Mouse (Mus musculus) right cerebral cortex, postnatal 14 days (tissue): Measurements from ENCODE around the gene Ccdc116.
A peak's percentile ranks its signal among the peaks of the same experiment; 100 is the strongest.
"Not testable (repeated sequence)": the region's sequence is repeated elsewhere in the genome, so short reads cannot be mapped to it uniquely, and the experiment has no call there.

Experiments used
- DNase-seq: peaks from one replicate; pipeline ENCODE4 v3.0.0; 2022

Ccdc116 gene

DNA sequence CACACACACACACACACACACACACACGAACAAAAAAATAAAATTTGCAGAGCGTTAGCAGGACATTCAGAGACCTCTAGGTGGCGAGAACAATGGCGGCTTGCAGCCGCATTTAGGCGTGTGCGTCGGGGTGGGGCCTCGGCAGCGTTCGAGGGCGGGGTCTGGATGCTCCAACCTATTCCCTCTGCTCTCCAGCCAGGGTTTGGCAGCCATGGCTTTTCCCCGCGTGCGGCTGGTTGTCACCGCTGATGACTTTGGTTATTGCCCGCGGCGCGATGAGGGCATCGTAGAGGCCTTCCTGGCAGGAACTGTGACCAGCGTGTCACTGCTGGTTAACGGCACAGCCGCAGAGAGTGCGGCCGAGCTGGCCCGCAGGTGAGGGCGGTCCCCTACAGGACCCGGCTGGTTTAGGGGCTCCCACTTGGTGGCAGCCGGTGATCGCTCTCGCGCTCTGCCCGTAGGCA lies at the start of gene Ccdc116:
TSS of gene Ccdc116 (minus strand) at position 458 of the 464 bp plus-strand sequence.
- DNase-seq, result peak; percentile 78

- no peak for DNase-seq
Observed at GRCm38 (mm10) chr16:17193823-17194222, 46.8 kb upstream of the Ccdc116 start.

GRCm38 (mm10) chr16:17185475-17185874 lies 38.4 kb upstream of the Ccdc116 start:
- no peak for DNase-seq

DNA sequence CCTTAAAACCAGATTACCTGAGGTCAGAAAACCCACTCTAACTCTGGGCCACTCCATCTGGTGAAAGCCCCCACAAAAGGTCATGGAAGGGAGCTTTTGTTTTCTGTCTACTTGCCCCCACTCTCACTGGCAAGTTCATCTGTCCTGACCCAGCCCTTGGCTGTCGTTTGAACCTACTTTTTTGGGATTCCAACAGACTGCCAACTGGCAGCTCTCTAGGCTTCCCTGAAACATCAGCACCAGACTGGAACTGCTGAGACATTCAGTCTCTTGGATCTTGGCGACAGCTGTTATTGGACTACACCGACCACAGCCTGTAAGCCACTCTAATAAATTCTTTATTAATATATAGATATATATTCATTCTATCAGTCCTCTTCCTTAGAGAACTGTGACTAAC lies 36.0 kb upstream of the Ccdc116 start:
- no peak for DNase-seq

- no peak for DNase-seq
Observed at GRCm38 (mm10) chr16:17182136-17182535, 35.1 kb upstream of the Ccdc116 start.

GRCm38 (mm10) chr16:17181382-17181781 lies 34.4 kb upstream of the Ccdc116 start:
- no peak for DNase-seq

- no peak for DNase-seq
Observed at GRCm38 (mm10) chr16:17179706-17180105, 32.7 kb upstream of the Ccdc116 start.

DNA sequence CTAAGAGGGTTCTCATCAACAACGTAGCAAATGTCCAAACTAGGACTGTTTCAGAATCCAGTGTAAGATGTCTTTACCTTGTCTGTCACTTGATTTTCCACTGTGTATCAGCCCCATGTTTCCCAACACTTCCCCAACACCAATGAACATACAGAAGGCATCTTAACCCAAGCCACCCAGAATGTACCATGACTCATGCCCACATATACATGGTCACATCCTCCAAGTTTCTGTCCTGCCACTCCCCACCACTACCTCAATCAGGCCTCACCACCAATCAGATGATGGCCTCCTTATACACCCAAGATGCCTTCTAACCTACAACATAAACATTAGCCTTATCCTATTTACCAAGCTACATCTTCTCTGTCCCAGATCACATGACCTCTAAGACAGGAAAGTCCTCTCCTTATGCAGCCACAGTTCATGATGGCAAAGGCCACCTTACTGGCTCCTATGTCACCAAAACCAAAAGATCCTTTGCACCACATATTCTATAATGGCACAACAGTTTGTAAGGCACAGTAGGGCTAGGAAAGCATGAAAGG lies 30.7 kb upstream of the Ccdc116 start:
- DNase-seq, result no peak

GRCm38 (mm10) chr16:17175765-17176164 lies 28.7 kb upstream of the Ccdc116 start:
- DNase-seq, result no peak

DNA sequence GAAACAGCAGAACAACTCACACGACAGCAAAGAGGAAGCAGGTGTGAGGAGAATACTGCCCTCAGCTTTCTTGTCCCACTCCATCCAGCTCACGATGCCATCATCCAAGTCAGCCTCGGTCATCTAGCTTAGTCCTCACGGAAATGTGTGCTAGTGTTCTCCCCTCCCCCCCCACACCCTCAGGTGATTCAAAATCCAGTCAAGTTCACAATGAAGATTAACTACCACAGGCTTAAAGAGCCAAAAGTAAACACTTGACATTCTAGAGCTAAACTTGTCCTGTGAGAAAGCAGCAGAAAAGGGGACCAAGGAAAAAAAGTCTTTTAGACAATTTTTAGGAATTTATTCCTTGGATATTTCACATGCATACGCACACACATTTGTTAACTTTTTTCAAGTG lies 21.0 kb upstream of the Ccdc116 start:
- DNase-seq, result no peak

DNA sequence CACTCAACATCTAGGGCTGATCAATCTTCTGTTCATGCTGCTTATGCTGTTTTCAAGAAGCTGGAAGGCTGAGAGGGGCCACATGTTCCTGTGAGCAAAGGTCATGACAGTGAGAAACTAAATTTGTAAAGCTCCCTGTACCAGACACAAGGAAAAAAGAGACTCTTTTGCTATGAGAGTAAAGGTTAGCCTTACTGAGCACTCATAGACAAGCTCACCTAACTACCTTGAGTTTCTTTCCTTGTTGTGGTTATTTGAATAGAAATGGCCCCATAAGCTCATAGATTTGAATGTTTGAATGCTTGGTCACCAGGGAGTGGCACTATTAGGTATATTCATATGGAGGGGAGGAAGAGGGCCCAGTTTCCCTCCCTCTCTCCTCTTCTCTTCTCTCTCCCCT lies 20.1 kb upstream of the Ccdc116 start:
- DNase-seq, result no peak

DNA sequence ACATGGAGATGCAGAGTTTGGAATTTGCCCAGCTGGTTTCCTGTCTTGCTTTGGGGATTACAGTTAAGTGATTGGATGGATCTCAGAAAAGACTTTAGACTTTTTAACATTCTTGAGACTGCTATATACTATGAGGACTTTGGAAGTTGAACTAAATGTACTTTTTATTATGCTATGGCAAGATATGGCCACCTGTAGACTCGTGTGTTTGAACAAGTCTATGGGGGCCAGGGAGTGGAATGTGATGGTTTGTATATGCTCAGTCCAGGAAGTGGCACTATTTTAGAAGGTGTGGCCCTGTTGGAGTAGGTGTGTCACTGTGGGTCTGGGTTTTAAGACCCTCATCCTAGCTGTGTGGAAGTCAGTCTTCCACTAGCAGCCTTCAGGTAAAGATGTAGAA lies 18.4 kb upstream of the Ccdc116 start:
- not testable (repeated sequence) for DNase-seq

DNA sequence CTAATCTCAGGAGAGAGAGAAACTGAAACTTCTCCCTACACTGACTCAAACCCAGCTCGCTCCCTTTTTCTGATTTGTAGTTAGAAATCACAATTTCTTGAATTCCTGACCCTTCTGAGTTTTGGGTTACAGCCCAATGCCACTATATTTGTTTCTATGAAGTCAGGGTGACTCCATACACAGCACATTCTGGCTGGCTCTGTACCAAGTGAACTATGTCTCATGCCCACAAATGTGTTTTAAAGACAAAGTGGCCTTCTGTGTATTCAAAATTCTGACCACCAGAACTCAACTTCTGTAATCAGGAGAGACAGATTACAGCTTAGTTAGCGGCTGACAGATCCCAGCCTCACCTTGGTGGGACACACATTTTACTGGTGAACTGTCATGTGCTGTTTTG lies 7.3 kb upstream of the Ccdc116 start:
- DNase-seq, result no peak

DNA sequence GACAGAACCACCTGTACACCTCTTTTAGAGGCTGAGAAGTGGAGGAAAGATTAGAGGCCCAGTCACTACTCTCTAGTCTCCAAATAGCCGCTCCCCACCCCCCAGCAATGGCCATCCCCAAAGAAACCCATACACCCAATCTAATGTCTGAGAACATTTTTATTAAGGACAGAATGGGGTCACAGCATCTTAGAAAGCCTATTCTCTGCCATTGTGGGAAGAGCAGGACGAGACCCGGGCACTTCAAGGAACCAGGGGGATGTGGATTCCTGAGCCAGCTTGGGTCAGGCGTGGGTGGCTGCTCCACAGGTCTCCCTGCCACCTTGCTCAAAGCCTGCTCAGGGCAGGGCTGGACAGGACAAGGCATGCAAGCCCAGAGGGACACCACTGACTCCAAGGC lies 4.8 kb upstream of the Ccdc116 start:
- DNase-seq, result no peak

GRCm38 (mm10) chr16:17150520-17151258 lies 3.7 kb upstream of the Ccdc116 start:
- no peak for DNase-seq

DNA sequence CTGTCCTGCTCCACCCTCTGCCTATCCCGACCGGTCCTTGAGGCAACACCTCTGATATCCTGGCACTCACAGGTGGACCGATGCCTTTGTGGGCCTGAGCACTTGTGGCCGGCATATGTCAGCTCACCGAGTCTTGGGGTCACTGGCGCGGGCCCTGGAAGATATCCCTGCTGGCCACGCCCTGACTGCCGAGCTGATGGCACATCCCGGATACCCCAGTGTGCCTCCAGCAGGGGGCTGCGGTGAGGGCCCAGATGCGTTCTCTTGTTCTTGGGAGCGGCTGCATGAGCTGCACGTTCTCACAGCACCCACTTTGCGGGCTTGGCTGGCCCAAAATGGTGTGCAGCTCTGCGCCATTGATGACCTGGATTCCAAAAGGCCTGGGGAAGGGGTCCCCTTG lies 1.1 kb upstream of the Ccdc116 start:
- peak; percentile 33 for DNase-seq

DNA sequence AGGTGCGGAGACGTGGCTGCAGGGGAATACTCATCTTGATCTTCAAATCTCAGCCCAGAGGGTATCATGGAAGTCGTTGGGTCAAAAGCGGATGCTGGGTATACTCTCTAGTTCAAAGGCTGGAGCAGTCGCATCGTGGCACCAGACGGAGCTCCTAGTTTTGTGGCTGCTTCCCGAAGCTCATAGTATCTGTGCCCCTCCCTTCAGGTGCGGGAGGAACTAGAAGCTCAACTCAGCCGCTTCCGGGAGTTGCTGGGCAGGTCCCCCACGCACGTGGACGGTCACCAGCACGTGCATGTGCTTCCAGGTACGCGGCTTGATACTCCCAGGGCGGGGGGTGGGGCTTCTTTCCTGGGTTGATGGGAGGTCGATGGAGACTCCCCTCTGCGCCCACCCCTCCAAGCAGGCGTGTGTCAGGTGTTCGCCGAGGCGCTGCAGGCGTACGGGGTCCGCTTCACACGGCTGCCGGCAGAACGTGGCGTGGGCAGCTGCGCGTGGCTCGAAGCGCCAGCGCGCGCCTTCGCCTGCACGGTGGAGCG lies 431 bp upstream of the Ccdc116 start:
- peak; percentile 42 for DNase-seq

DNA sequence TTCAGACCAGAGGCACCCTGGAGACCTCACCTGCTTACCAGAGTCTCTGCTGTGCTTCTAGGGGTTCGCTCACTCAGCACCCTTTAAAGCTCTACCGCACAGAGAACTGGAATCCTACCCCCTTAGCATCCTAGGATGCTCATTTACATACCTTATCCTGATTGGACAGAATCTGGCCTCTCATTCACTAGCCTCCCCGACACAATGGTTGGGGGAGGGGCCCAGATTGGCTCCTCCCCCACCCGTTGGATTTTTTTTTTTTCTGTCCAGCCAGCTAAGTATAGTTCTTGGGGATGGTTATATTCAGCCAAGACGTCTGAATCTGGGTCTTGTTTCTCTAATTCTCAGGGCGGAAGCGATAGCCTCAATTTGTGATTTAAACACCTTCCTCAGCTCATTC lies 2.7 kb downstream of the Ccdc116 start, which contains the start of gene Ydjc:
TSS of gene Ydjc (plus strand) at position 283 of the 400 bp plus-strand sequence.
- DNase-seq, result no peak

- no peak for DNase-seq
Observed at GRCm38 (mm10) chr16:17137355-17137754, 9.7 kb downstream of the Ccdc116 start.

- DNase-seq, result no peak
Observed at GRCm38 (mm10) chr16:17132906-17133200, 14.2 kb downstream of the Ccdc116 start.

DNA sequence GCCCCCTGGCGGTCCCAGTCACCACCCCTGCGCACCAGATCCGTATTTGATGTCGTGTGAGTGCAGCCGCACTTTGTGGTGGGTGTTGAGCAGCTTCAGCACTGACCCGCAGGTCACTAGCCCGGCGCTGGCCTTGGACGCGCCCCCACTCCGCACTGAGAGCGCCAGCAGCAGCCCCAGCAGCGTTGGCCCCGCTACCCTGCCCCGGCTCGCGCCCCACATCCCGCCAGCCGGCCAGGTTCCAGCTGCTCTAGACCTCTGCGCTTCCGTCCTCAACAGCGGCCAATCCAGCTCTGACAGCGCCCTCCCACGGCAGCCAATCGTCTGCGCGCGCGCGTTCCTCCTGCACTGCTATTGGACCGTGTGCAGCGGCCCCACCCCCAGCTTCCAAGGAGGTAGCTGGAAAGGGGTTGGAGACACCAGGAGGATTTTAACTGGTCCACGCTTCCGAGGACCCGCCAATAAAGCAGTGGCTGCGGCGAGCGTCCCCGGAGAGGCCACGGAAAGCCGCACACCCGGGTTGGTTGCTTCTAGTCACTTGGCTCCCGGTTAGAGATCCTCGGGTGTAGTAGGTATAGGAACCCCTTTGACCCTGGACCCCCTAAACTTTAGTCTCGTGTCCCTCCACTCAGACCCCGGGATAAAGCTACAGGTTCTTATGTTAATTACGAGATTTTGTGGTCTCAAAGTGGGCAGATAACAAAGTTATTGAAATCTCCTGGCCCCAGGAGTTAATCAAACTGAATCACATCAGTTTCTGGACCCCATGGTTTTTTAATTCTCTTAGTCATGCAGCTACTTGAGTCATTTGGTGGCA lies 14.7 kb downstream of the Ccdc116 start, which contains the start of gene Sdf2l1:
TSS of gene Sdf2l1 (minus strand) at position 295 of the 817 bp plus-strand sequence.
- peak; percentile 98 for DNase-seq

- DNase-seq, result no peak
Observed at GRCm38 (mm10) chr16:17131191-17132088, 15.6 kb downstream of the Ccdc116 start.
